ENCODE assay signal across 8 mouse cellular contexts in the genomic region with DNA sequence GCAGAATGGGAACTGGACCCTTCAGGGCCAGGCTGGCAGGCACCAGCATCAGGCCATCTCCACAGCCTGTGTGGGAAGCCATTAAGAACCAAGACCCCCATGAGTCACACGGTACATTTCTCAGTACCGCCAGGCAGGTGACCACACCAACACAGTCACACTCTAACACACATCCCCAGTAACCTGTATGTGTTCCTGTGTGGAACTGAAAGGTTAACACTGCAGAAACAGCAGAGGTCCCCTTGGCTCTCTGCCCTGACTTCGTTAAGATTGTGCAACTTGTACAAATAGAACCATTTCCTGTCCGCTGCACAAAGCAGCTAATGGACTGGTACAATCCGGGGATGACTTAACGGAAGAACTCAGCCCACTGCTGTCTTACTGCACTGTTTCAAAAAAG. TPM values are rescaled to one million over a fixed set of nuclear protein-coding genes. Genes with fewer than 3 reads are reported as not detected.
DNase-seq lines count a peak whose midpoint lies in the region; ATAC-seq and TF ChIP-seq lines count a peak whose summit lies in the region.

No protein-coding gene starts in this region.

- WGBS in embryonic facial prominence, embryonic 15.5 days = 56% methylated on average over 6 of the region's 6 CpGs
- 34% methylated on average over 6 of the region's 6 CpGs for WGBS in liver, embryonic 14.5 days (ENCODE audit: insufficient replicate concordance)

- intact Hi-C loops in heart, postnatal 36 days (cut with DNase I) = no loop called here

- no peaks in the 10 kb centered on the region for H3K9me3 ChIP-seq in embryonic facial prominence, embryonic 15.5 days (replicated peaks)
- H3K9me3 ChIP-seq in liver, embryonic 14.5 days (ENCODE audit: control insufficient read depth, low read length) = no peaks in the 10 kb centered on the region

- H3K79me2 ChIP-seq in C2C12 (ENCODE audit: control insufficient read depth, insufficient read depth) = peaks cover 100% of the 10 kb centered on the region

- no peak overlapping the region for H3K4me3 ChIP-seq in C2C12 (ENCODE audit: insufficient read depth, poor library complexity, severe bottlenecking)
- H3K4me3 ChIP-seq in embryonic facial prominence, embryonic 15.5 days (replicated peaks) = no peak overlapping the region
- no peak overlapping the region for H3K4me3 ChIP-seq in liver, embryonic 14.5 days (ENCODE audit: insufficient read depth in 1 of 2, low read depth in 2 of 2, low read length in 2 of 2)

- H3K36me3 ChIP-seq in C2C12 (ENCODE audit: control insufficient read depth, insufficient read depth) = peaks cover 17% of the 10 kb centered on the region
- 0 out of 2 replicates have a peak, but pooled peaks cover 9% of the 10 kb centered on the region for H3K36me3 ChIP-seq in embryonic facial prominence, embryonic 15.5 days
- no peaks in the 10 kb centered on the region for H3K36me3 ChIP-seq in liver, embryonic 14.5 days (replicated peaks; ENCODE audit: control insufficient read depth, insufficient read depth, low read depth)

- ATAC-seq in embryonic facial prominence, embryonic 15.5 days (ENCODE audit: insufficient number of reproducible peaks, low FRiP score, low TSS enrichment, low read depth) = no peak
- ATAC-seq in liver, embryonic 14.5 days (ENCODE audit: insufficient read depth) = peak; percentile 65
- ATAC-seq in erythroblast, adult 5-6 weeks (replicated peaks; ENCODE audit: low FRiP score, poor library complexity, severe bottlenecking) = no peak

- no peak for TF ChIP-seq CTCF in C2C12 (IDR thresholded peaks at IDR 0.05; ENCODE audit: control insufficient read depth, insufficient read depth, insufficient read length)
- no peak for TF ChIP-seq CTCF in liver, embryonic 14.5 days (IDR thresholded peaks at IDR 0.05; ENCODE audit: low read depth)

- peaks cover 98% of the 10 kb centered on the region for H3K79me3 ChIP-seq in C2C12 (ENCODE audit: low read depth)

- peak; percentile 22; the same call in 1 of the 2 replicates for TF ChIP-seq EP300 in liver, embryonic 14.5 days (IDR thresholded peaks at IDR 0.05; ENCODE audit: low read depth)

- no peak overlapping the region for H3K9ac ChIP-seq in embryonic facial prominence, embryonic 15.5 days
- no peak overlapping the region for H3K9ac ChIP-seq in liver, embryonic 14.5 days (replicated peaks)

- H3K27ac ChIP-seq in embryonic facial prominence, embryonic 15.5 days (replicated peaks) = peak overlapping the region; percentile 63; the same call in 1 of the 2 replicates
- peak overlapping the region; percentile 62 for H3K27ac ChIP-seq in liver, embryonic 14.5 days

- H3K4me1 ChIP-seq in embryonic facial prominence, embryonic 15.5 days = peaks cover 32% of the 10 kb centered on the region
- peaks cover 0 to 34% of the 10 kb centered on the region in 2 experiments; a peak in 3 of 4 replicates for H3K4me1 ChIP-seq in liver, embryonic 14.5 days (replicated peaks; ENCODE audit: control insufficient read depth in 2 of 2, insufficient read depth in 2 of 2, low read length in 1 of 2)

- no peaks in the 10 kb centered on the region for H3K27me3 ChIP-seq in C2C12 (ENCODE audit: control insufficient read depth, insufficient read depth, insufficient read length)
- H3K27me3 ChIP-seq in embryonic facial prominence, embryonic 15.5 days = no peaks in the 10 kb centered on the region
- H3K27me3 ChIP-seq in liver, embryonic 14.5 days (ENCODE audit: control insufficient read depth, insufficient read depth, low read length) = no peaks in the 10 kb centered on the region

- no peak overlapping the region for H3K4me2 ChIP-seq in embryonic facial prominence, embryonic 15.5 days (replicated peaks)
- peak overlapping the region; percentile 32 for H3K4me2 ChIP-seq in liver, embryonic 14.5 days (ENCODE audit: low read depth)

- peak; percentile 32 to 35 for DNase-seq in frontal cortex, postnatal 10 days (ENCODE audit: low spot score in 2 of 2)
- no peak for DNase-seq in frontal cortex, postnatal 14 days (ENCODE audit: low spot score in 2 of 2)
- DNase-seq in heart, postnatal 36 days = peak; percentile 75 to 80
- DNase-seq in liver, embryonic 14.5 days (ENCODE audit: low read depth in 3 of 3, low spot score in 3 of 3) = peak; percentile 37 to 46 (median 45)
- peak; percentile 63 for DNase-seq in ovary, postnatal 14 days (ENCODE audit: low spot score)

- no peak overlapping the region for H3ac ChIP-seq in C2C12 (ENCODE audit: control insufficient read depth, insufficient read length, low read depth)

TF ChIP-seq in C2C12, 6 proteins besides CTCF, POLR2A, EP300 and RAD21:
- TF ChIP-seq MAX (IDR thresholded peaks at IDR 0.05) (no peak), MYOD1 (IDR thresholded peaks at IDR 0.05; ENCODE audit: control insufficient read depth, insufficient read length, low read depth) (no peak), CEBPB (IDR thresholded peaks at IDR 0.05; ENCODE audit: low read depth) (peak; percentile 80), MYOG (IDR thresholded peaks at IDR 0.05; ENCODE audit: control insufficient read depth, extremely low read depth, insufficient read length) (no peak), FOSL1 (IDR thresholded peaks at IDR 0.05; ENCODE audit: insufficient read depth, low read length, poor library complexity, severe bottlenecking) (no peak), USF1 (IDR thresholded peaks at IDR 0.05; ENCODE audit: low read depth) (no peak)

RNA-seq across cellular contexts. Expression of a gene that starts 21.1 kb away (rescaled TPM):
- polyA plus RNA-seq in C2C12 (2012; fragmentation: generic; extraction: Trizol) = 23.7 TPM
- 31.8 and 33.9 TPM in 2 replicates for polyA plus RNA-seq in embryonic facial prominence, embryonic 15.5 days (2015; fragmentation: Nextera tagmentation; extraction: Ambion mirVana)
- total RNA-seq in heart, postnatal 36 days (2021) = 10 to 100 TPM; 58.3 to 58.7 TPM
- 3.3 and 4.2 TPM in 2 replicates for polyA plus RNA-seq in liver, embryonic 14.5 days (2012; rRNA removed)
- polyA plus RNA-seq in liver, embryonic 14.5 days (2014; fragmentation: Nextera tagmentation; extraction: Ambion mirVana) = 5.5 and 5.6 TPM in 2 replicates
- total RNA-seq in erythroblast, adult 5-6 weeks (2015; ENCODE audit: low replicate concordance) = 6.7 and 7.7 TPM in 2 replicates
- total RNA-seq in erythroblast, adult 5-6 weeks (2017; ENCODE audit: low replicate concordance) = 1.3 and 1.5 TPM in 2 replicates

Comparison
In these comparisons a context has a peak if more than half of its experiments do, and no peak if none do; other contexts are left out.
1. DNase-seq: peak in frontal cortex, postnatal 10 days (2 of 2), heart, postnatal 36 days (2 of 2), liver, embryonic 14.5 days (3 of 3) and ovary, postnatal 14 days (single experiment); none in frontal cortex, postnatal 14 days (0 of 2).